Mouse (Mus musculus) CD8-positive naive resting alpha-beta T cell, adult 2 months (primary cell): Measurements from ENCODE around the gene Arhgef25.

Source experiments
- DNase-seq, 2 experiments: peaks; one replicate each; pipeline ENCODE4 v3.0.0; 2022; ENCODE audit warnings: low read depth in 2 of 2, low spot score in 2 of 2

Gene Arhgef25

DNA sequence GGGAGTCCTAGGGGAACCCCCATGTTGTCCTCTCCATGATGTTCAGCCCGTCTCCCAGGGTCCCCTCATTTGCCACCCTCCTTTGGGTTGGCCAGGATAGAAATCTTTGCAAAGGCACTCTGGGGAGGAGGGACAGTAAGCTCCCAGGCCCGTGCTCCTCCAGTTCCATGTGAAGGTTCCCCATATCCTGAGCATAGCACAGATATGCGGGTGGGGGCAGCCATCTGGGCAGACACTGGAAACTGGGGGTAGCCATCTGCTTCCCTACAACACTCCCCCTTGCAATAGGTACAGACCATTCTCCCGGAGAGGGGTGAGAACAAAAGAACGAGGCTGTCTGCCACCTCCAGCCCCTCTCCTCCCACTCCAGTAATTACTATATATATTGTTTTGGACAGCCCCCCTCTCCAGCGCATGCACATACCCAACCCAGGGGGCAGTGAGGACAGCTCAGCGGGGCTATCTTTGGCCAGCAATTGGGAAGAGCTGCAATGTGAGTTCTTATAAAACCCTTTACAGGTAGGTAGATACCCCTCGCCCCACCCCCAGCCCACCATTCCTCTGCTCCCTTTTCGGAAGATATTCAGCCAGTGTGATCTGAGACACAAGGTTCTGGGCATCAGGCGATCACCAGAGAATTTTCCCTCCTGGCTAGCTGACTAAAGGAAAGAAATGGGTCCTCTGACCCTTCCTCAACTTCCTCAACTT is 2.4 kb downstream of the Arhgef25 start:
- DNase-seq, result no peak

DNA sequence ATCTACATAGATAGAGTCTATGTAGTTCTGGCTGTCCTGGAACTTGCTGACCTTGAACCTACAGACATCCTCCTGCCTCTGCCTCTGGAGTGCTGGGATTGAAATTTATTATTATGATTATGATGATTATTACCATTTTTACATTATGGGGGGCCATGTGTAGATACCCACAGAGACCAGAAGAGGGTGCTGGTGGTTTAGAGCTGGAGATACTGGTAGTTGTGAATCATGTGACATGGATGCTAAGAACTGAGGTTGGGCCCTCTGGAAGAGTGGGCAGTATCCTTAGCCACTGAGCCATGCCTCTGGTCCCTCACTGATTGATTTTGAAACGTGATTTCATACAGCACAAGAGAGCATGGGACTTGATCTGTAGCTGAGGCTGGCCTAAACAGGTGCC is 3.4 kb downstream of the Arhgef25 start:
- DNase-seq, result no peak

DNA sequence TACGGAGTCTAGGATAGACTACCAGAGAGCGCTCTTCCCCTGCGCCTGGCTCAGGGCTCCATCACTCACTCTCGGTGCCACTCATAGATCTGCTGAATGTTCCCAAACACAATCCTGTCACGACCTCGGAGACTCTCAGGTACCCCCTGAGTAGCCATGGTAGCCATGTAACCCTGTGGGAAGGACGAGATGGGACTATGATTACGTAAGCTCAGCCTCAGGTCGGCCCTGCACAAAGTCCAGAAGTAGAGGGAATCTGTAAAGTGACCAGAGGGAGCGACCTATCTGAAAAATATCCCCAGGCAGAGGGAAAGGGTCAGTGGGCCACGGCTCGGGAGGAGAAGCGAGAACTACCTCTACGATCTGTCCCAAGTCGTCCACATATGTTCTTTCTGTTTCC is 4.4 kb downstream of the Arhgef25 start:
- no peak for DNase-seq

DNA sequence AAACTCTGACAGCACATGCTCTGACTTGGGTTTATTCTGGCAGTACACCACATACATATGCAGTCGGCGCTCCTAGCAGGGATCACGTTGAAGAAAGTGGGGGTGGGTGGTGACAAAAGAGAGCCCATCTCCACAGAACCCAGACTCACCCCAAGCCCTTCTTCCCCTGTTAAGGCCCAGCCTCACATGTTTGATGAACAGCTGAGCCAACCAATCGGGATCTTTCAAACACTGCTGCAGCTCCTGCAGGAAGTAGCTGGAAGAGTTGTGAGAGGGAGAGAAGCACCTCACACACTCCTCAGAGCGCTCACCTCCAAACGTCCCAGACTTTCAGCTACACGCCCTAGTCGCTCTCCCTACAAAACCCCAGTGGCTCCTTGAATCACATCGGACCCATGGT is 4.8 kb downstream of the Arhgef25 start:
- DNase-seq, result no peak

DNA sequence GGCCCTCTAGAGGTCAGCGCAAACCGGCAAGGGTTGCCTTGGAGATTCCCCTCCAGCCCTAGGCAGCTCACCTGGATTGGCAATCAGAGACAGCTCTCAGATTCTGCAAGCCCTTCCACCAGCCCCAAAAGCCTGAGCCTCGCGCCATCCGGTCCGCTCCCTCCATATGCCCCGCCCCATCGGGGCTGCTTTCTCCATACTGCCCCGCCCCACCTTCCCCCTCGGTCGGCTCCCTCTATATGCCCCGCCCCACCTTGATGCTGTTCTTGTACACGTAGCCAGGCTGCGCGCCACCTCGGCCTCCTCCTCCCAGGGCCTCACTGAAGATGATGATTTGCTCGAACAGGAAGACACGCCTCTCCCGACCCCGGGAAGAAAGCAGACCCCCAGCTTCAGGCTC is 6.1 kb downstream of the Arhgef25 start:
- DNase-seq, result no peak

DNA sequence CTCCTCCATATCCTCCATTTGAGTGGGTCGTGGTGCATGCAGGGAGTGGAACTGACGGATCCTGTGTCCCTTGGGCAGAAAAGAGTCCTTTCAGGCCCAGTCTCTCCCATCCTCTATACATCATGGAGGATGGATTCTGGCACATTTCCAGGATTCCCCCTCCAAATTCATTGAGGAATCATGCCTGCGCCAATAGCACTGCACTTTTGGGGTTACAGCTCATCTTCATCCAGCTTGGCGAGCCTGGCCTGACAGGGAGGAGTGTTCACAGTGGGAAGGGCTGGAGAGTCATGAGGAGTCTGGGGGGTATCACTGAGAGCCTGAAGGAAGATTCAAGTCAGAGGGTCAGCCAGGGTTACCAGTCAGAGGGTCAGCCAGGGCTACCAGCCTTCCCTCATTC is 7.3 kb downstream of the Arhgef25 start:
- DNase-seq, result no peak

DNA sequence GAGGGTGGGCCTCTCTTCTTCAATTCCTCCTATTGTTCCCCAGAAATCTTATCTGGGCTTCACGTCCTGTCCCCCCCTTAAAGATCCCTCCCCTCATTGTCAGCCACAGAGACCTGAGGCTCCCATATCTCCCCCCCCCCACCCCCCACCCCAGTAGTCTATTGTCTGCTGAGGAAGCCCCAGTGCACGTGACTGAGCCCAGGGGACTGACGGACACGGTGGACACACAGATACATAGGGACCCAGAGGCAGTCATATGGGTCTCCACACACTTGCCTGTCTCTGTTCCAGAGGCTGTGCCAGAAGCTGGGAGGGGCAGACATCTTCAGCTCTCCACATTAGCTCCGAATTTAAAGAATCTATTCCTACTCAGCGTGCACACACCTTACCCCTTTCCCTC is 8.3 kb downstream of the Arhgef25 start:
- no peak for DNase-seq

DNA sequence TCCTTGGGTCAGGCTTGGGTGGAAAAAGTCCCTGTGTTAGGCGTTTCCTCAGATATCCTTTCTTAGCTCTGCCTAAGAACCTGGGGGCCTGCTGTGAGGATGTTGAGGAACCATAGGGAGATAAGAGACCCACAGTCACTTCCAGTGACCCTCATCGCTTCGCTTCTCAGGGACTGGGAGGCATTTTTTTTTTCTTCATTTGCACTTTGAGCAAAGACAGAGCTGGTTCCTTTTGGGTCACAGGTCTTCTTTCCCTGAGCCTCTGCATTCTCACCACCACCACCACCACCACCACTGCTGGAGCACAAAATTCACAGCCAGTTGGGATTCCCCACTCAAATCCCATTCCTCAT is 9.2 kb downstream of the Arhgef25 start:
- DNase-seq, result no peak

DNA sequence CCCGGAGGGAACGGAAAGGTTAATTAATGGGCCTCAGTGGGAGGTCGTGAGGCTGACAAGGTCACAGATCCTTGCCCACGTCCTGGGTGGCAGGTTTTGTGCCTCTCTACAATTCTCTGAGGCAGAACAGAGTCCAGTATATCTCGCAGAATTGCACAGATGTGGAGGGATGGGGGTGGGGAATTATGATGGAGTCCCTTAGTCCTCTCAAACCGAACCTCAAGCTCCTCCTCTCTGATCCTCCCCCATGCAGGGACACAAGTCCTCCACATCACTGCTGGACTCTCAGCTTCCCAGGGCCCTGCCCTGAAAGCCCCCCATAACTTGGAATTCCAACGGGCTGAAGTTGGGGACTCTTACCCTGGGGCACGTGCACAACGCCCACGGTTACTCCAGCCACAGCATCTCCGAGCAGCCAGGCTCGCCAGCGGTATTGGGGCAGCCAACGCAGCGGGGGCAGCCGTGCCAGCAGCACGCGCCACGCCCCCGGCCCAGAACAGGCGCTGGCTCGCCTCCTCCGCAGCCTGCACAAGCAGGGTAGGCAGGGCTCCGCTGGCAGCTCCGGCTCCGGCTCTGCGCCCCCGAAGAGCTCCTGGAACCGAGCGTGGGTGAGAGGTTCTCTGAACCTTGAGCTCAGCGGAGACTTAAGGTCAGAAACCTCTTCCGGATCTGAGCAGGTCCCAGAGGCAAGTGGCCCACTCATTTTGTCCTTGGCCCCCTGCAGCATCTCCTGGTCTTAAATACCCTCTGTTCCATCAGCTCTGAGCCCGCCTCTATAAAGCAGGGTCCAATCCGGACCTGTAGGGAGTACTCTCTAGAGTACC is 9.8 kb downstream of the Arhgef25 start, which contains the start of gene Slc26a10:
TSS of gene Slc26a10 (minus strand) at position 775 of the 824 bp plus-strand sequence.
- no peak for DNase-seq

DNA sequence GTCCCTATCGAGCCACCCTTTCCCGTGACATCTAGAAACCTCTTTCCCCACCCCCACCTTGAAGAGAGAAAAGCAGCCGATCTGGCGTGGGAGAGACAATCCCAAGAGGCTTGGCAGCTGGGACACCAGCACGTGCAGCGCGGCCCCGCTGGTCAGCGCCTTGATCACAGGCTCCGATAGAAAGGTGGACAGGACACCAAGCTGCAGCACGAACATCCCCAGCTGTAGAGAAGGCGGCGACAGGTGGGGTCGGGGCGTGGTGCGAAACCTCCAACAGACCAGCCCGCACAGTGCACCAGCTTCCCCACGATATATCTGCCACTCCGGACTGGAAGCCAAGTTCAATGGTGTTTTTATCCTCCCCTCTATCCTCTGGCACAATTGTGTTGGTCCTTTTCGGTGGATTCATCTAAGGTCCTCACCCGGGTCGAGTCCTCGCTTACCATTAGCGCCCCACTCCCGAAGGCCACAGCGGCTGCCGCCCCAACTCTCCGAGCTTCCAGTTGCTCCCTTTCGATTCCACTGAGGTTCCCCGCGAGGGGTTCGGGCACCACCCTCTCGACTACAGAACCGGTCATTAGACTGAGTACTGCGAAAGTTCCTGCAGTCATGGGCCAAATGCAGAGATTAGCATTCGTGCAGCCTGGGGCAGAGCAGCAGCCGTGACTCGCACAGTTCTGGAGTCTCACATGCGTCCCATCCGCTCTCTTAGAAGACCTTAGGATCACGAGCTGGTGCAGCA is 11.4 kb downstream of the Arhgef25 start:
- DNase-seq, result no peak

DNA sequence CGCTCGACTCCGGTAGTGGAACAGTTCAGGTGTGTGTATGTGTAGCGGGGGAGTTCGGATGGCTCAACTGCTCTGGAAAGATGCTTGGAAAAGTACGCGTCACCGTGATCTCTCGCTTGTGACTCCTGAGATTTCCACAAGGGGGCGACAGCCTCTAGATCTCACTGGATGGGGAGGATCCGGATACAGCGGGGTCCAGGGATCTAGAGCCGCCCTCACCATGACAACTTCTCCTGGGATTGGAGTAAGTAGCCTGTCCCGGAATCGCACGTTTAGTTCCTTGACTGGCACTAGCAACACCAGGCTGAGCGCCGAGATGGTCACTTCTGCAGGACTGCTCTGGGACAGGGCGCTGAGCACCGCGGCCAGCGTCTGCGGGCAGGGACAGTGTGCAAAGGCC is 12.2 kb downstream of the Arhgef25 start:
- no peak for DNase-seq

DNA sequence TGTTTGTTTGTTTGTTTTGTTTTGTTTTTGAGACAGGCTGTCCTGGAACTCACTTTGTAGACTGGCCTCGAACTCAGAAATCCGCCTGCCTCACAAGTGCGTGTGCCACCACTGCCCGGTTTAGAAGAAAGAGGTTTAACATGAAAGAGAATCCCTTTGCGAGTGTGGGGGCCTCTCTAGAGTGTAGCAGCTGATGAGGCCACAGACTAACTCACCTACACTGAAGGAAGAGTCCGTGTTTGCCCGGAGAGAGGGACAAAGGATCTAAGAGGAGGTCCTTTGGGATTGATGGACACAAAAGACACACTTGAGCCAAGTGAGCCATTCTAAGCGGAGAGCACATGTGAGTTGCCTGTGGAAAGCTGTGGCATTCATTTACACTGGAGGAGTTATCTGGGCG is 12.6 kb downstream of the Arhgef25 start:
- DNase-seq, result no peak

DNA sequence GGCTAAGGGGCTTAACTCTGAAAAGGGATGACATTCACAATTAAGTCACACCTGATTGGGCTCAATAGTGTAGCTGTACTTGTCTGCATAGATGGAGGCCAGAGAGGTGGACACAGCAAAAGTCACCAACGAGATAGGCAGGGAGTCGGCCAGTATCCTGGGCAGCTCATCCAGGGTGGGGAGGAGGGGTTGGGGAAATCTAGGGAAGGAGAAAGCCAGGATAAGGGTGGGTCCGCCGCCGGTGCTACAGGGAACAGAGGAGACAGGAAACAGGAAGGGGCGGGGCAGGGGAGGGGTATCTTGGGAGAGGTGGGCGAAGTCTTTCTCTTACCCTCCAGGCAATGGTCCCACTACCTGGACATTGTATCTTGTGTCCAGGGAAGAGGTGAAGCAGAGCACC is 13.1 kb downstream of the Arhgef25 start:
- DNase-seq, result no peak

DNA sequence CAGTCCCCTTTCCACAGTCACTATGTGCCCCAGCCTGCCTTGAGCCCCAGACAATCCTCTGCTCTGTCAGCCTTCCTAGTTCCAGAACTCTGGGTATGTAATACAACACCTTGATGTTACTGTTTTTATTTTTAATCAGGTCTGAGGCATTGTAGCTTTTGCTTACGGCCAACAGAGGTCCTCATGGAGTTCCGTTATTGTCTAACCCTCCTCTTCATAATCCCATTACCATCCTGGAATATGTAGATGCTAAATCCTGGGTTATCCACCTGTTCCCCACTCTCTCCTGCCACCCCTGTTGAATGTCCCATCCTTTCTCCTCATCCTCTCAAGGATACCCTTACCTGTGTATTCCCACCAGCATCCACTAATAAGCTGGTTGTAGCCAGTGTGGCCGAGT is 13.7 kb downstream of the Arhgef25 start:
- no peak for DNase-seq

DNA sequence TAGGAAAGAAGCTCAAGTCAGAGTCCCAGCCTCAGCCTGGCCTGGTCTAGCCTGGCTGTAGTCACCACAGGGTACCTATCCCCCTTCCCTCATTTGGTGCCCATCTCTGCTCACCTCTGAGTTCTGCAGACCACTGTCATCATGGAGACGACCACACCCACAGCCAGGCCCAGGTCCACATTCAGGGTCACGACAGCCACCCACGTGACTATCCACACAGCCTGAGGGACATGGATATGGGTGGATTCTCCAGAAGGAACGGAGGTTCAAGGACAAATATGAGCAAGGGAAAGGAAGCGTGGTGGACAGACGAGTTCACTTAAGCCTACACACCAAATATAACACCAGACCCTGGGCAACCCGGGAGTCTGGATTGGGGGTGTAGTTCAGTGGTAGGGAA is 15.7 kb downstream of the Arhgef25 start:
- DNase-seq, result no peak

DNA sequence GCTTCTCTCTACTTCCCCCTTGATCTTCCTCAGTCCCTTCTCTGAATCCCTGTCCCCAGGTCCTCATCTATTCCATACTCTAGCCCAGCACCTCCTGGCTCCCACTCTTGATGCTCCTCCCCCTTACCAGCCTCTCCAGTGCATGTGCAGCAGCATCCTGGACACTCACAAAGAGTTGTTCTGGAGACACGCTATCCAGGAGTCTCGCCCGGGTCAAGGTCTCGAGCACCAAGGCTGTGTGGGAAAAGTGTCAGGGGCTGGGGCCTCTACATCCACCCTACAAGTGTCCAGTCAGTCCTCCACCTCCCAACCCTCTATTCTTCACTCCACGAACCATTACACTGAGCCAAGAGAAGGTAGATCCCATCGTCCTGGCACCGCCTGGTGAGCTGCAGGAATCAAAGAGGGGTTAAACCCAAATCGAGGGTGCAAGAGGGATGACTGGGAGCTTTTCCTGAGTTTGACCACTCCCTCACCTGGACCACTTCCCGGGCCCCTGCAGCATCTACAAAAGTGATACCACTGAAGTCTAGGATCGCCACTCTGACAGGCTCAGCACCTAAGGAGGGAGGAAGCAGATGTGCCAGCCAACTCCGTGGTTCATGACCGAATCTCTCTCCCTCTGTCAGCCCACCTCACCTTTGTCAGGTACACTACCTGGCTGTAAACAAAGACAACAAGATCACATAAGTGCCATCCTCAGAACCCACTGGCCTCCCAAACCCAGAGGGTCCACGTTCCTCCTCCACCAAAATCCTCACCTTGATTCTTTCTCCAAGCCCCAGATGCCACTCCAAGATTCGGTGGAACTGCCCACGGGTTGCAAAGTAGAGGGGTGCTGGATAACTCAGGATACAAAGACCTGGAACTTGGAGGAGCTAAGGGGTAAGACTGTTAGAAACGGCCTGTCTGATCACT is 16.5 kb downstream of the Arhgef25 start:
- DNase-seq, result no peak

DNA sequence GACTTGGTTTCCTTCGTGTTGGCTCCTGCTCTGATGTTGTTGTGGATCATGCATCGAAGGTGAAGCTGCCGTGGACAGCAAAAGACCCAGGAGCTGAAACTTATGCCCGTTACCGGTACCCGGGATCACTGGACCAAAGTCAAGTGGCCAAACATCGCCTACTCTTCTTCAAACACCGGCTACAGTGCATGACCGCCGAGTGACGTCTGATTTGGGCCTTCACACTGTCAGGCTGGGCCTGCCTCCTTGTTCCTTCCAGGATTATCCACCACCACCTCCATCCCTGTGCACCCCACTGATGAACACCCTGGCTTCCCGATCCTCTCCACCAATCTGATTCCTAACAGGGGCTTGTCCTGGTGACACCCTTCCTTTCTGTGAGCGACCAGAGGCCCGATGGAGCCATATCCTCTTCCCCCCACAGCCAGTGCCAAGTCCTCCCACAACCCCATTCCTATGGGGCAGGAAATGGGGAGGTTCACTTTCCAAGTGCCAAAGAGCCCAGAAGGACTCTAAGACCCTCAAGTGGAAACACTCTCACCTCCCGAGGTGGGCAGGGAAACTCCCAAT is 18.2 kb downstream of the Arhgef25 start:
- DNase-seq, result no peak

DNA sequence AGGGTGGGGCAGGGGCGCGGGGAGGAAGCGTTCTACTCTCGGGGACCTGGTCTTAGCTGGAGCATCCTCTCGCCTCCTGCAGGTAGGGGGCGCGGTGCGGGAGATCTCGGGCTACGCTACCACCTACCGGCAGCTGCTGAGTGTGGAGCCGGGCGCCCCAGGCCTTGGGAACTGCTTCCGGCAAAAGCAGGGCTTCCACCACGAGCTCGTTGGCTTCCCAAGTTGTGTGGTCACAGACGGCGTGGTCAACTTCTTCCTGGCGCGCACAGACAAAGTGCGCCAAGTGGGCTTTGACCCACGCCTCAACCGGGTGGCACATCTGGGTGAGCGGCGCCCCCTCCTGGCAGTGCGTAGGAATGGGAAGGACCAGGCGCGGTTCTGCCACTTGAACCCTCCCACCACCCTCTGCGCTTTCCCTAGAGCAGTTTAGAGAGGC is 19.0 kb downstream of the Arhgef25 start:
- DNase-seq, result peak; percentile 84 to 85

DNA sequence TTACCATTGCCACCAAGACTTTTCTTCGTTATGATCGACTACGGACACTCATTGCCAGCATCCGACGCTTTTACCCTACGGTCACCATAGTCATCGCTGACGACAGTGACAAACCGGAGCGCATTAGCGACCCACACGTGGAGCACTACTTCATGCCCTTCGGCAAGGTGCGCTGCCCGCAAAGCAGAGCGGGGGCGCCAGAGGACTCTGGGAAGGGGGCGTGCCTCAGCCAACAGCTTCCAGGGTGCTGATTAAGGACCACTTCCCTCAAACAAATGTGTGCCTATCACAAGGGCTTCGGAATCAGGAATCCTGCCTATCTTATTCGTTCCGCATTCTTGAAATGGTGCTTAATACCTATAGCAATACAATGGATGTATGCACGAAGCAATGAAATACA is 19.9 kb downstream of the Arhgef25 start:
- DNase-seq, result no peak

DNA sequence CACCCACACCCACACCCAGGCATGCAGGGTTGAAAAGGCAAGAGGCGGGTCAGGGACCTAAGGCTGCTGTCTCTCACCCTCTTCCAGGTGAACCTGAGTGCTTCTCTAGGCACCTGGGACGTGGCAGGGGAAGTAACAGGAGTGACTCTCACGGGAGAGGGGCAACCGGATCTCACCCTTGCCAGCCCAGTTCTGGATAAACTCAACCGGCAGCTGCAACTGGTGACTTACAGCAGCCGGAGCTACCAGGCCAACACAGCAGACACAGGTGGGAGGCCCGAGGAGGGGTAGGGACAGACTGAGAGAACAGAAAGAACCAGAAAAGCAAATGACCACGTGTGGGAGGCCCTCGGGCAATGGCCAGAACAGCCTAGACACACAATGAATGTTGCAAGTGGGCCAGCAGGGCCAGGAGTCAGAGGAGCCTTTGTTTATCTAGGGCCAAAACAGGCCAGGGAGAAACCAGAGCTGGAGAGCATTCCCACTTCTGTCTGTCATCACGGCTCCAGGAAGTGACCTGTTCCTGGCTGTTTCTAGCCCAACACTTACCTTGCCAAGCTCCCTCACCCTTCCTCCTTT is 22.2 kb downstream of the Arhgef25 start:
- DNase-seq, result peak in 1 of 2 experiments; percentile 32
